ENCODE assay signal across 8 mouse cellular contexts in genomic region chr2:45116531-45117024, GRCm38 (mm10). TPM values are rescaled to one million over a fixed set of nuclear protein-coding genes. Genes with fewer than 3 reads are reported as not detected.
DNase-seq lines count a peak whose midpoint lies in the region; ATAC-seq and TF ChIP-seq lines count a peak whose summit lies in the region.

No protein-coding gene starts in this region.

- no peak for TF ChIP-seq CTCF in MEL (IDR thresholded peaks at IDR 0.05 in 2 of 3, conservative IDR thresholded peaks at IDR 0.05 in 1 of 3; ENCODE audit: control insufficient read depth in 1 of 3, insufficient read depth in 1 of 3, low read depth in 2 of 3, low read length in 3 of 3, poor library complexity in 1 of 3, severe bottlenecking in 1 of 3)
- no peak for TF ChIP-seq CTCF in liver, adult 2 months (IDR thresholded peaks at IDR 0.05; ENCODE audit: low read depth, low read length)

- no peak for ATAC-seq in embryonic facial prominence, embryonic 13.5 days (ENCODE audit: insufficient number of reproducible peaks, insufficient read depth, low FRiP score, low TSS enrichment, low read depth)
- ATAC-seq in hindbrain, embryonic 13.5 days (ENCODE audit: low FRiP score), result peak; percentile 25
- ATAC-seq in stomach, embryonic 15.5 days (ENCODE audit: insufficient read depth, low FRiP score, low read depth), result no peak

- peaks cover 11% of the 10 kb centered on the region for H3K79me2 ChIP-seq in MEL (ENCODE audit: control insufficient read depth, insufficient read depth, low read length, poor library complexity)
- H3K79me2 ChIP-seq in liver, adult 2 months (ENCODE audit: control insufficient read depth, insufficient read depth, low read length), result no peaks in the 10 kb centered on the region

- TF ChIP-seq EP300 in MEL (IDR thresholded peaks at IDR 0.05; ENCODE audit: low read depth in 1 of 2, low read length in 2 of 2), result no peak

- peak overlapping the region; percentile 76 for H3K4me2 ChIP-seq in embryonic facial prominence, embryonic 13.5 days
- H3K4me2 ChIP-seq in hindbrain, embryonic 13.5 days, result peak overlapping the region; percentile 81
- H3K4me2 ChIP-seq in stomach, embryonic 15.5 days, result peak overlapping the region; percentile 78

- peak overlapping the region; percentile 89 to 94 for H3K4me3 ChIP-seq in MEL (ENCODE audit: control insufficient read depth in 1 of 2, insufficient read depth in 1 of 2, low read depth in 2 of 2, low read length in 2 of 2)
- peak overlapping the region; percentile 56 for H3K4me3 ChIP-seq in embryonic facial prominence, embryonic 13.5 days
- H3K4me3 ChIP-seq in hindbrain, embryonic 13.5 days, result peak overlapping the region; percentile 58
- H3K4me3 ChIP-seq in liver, adult 2 months (ENCODE audit: insufficient read depth, low read depth, low read length), result peak overlapping the region; percentile 52
- H3K4me3 ChIP-seq in stomach, embryonic 15.5 days (replicated peaks), result peak overlapping the region; percentile 55

- TF ChIP-seq RAD21 in MEL (IDR thresholded peaks at IDR 0.05; ENCODE audit: low read depth, low read length), result no peak; the same call in 1 of the 2 replicates

- peak overlapping the region; percentile 82 for H3K9ac ChIP-seq in MEL (ENCODE audit: control insufficient read depth, low read depth, low read length, poor library complexity, severe bottlenecking)
- peak overlapping the region; percentile 75 for H3K9ac ChIP-seq in embryonic facial prominence, embryonic 13.5 days
- H3K9ac ChIP-seq in hindbrain, embryonic 13.5 days, result peak overlapping the region; percentile 75
- peak overlapping the region; percentile 70 for H3K9ac ChIP-seq in liver, adult 2 months (ENCODE audit: low read depth, low read length)
- peak overlapping the region; percentile 44; the same call in 1 of the 2 replicates for H3K9ac ChIP-seq in stomach, embryonic 15.5 days

- no peak for TF ChIP-seq POLR2A in MEL (IDR thresholded peaks at IDR 0.05; ENCODE audit: control insufficient read depth in 1 of 2, insufficient read depth in 1 of 2, low read depth in 1 of 2, low read length in 2 of 2, poor library complexity in 1 of 2)
- TF ChIP-seq POLR2A in liver, adult 2 months (IDR thresholded peaks at IDR 0.05; ENCODE audit: extremely low read depth, insufficient read depth, low read length), result no peak

- DNase-seq in left cerebral cortex, postnatal 25 days (ENCODE audit: low spot score in 2 of 2), result peak; percentile 39 to 60
- DNase-seq in left cerebral cortex, adult 18-20 months (ENCODE audit: low spot score in 2 of 2), result no peak
- peak; percentile 44 for DNase-seq in MEL (ENCODE audit: low read depth, low spot score)
- no peak for DNase-seq in liver, adult 2 months (ENCODE audit: extremely low read depth, low read depth, low spot score)
- DNase-seq in spleen, adult 18-20 months, result no peak

- H3K4me1 ChIP-seq in MEL (ENCODE audit: control insufficient read depth in 1 of 2, insufficient read depth in 2 of 2, low read length in 2 of 2), result peaks cover 2 to 3% of the 10 kb centered on the region in 2 experiments; a peak in 2 of 4 replicates
- peaks cover 12% of the 10 kb centered on the region for H3K4me1 ChIP-seq in embryonic facial prominence, embryonic 13.5 days
- H3K4me1 ChIP-seq in hindbrain, embryonic 13.5 days (replicated peaks), result peaks cover 31% of the 10 kb centered on the region
- no peaks in the 10 kb centered on the region for H3K4me1 ChIP-seq in liver, adult 2 months (ENCODE audit: control insufficient read depth, insufficient read depth, low read length)
- no peaks in the 10 kb centered on the region for H3K4me1 ChIP-seq in stomach, embryonic 15.5 days

- H3K9me3 ChIP-seq in MEL (replicated peaks; ENCODE audit: insufficient read depth, low read length), result no peaks in the 10 kb centered on the region
- H3K9me3 ChIP-seq in embryonic facial prominence, embryonic 13.5 days, result 0 out of 2 replicates have a peak, but pooled peaks cover 2% of the 10 kb centered on the region
- H3K9me3 ChIP-seq in hindbrain, embryonic 13.5 days, result no peaks in the 10 kb centered on the region
- H3K9me3 ChIP-seq in stomach, embryonic 15.5 days, result no peaks in the 10 kb centered on the region

- peak overlapping the region; percentile 37 for H3K27ac ChIP-seq in MEL (ENCODE audit: control insufficient read depth, low read depth, low read length)
- H3K27ac ChIP-seq in embryonic facial prominence, embryonic 13.5 days, result peak overlapping the region; percentile 92
- peak overlapping the region; percentile 88 for H3K27ac ChIP-seq in hindbrain, embryonic 13.5 days
- peak overlapping the region; percentile 64 for H3K27ac ChIP-seq in liver, adult 2 months (replicated peaks; ENCODE audit: insufficient read depth, low read depth, low read length)
- H3K27ac ChIP-seq in stomach, embryonic 15.5 days, result peak overlapping the region; percentile 90

- intact Hi-C loops in left cerebral cortex, postnatal 25 days (cut with DNase I), result loop anchor here (2.0 to 10.0 kb wide), 6 partner anchors 291 to 1328 kb away; no protein-coding TSS in a partner anchor

- under 1% methylated on average over 25 of the region's 25 CpGs for WGBS in embryonic facial prominence, embryonic 13.5 days
- WGBS in hindbrain, embryonic 13.5 days, result under 1% methylated on average over 25 of the region's 25 CpGs
- WGBS in liver, adult 2 months, result 1% methylated on average over 25 of the region's 25 CpGs
- under 1% methylated on average over 25 of the region's 25 CpGs for WGBS in stomach, embryonic 15.5 days

- H3K27me3 ChIP-seq in MEL (ENCODE audit: control insufficient read depth in 1 of 2, insufficient read depth in 2 of 2, low read length in 2 of 2), result no peaks in the 10 kb centered on the region
- H3K27me3 ChIP-seq in embryonic facial prominence, embryonic 13.5 days, result peaks cover 25% of the 10 kb centered on the region
- H3K27me3 ChIP-seq in hindbrain, embryonic 13.5 days, result no peaks in the 10 kb centered on the region
- peaks cover 3% of the 10 kb centered on the region; the same call in 1 of the 2 replicates for H3K27me3 ChIP-seq in liver, adult 2 months (ENCODE audit: control insufficient read depth, insufficient read depth, low read length)
- 0 out of 2 replicates have a peak, but pooled peaks cover 3% of the 10 kb centered on the region for H3K27me3 ChIP-seq in stomach, embryonic 15.5 days (replicated peaks)

- H3K36me3 ChIP-seq in MEL (ENCODE audit: control insufficient read depth in 1 of 2, insufficient read depth in 2 of 2, low read length in 2 of 2), result peaks cover 0 to 2% of the 10 kb centered on the region in 2 experiments; a peak in 2 of 4 replicates
- H3K36me3 ChIP-seq in embryonic facial prominence, embryonic 13.5 days, result no peaks in the 10 kb centered on the region
- no peaks in the 10 kb centered on the region for H3K36me3 ChIP-seq in hindbrain, embryonic 13.5 days
- no peaks in the 10 kb centered on the region for H3K36me3 ChIP-seq in liver, adult 2 months (ENCODE audit: control insufficient read depth, insufficient read depth, low read length)
- H3K36me3 ChIP-seq in stomach, embryonic 15.5 days, result no peaks in the 10 kb centered on the region

TF ChIP-seq in MEL, 35 proteins besides CTCF, POLR2A, EP300 and RAD21:
- TF ChIP-seq SIN3A (IDR thresholded peaks at IDR 0.05; ENCODE audit: low read length), result no peak
- TF ChIP-seq ZNF384 (IDR thresholded peaks at IDR 0.05; ENCODE audit: low read depth, low read length), result 0 out of 2 replicates have a peak, but pooled peaks have one; percentile 43
- TF ChIP-seq GABPA (IDR thresholded peaks at IDR 0.05; ENCODE audit: low read depth, low read length), result no peak
- 0 out of 2 replicates have a peak, but pooled peaks have one; percentile 15 for TF ChIP-seq MXI1 (IDR thresholded peaks at IDR 0.05; ENCODE audit: low read depth, low read length)
- TF ChIP-seq MAZ (IDR thresholded peaks at IDR 0.05; ENCODE audit: low read depth, low read length), result no peak
- no peak for TF ChIP-seq MAX (IDR thresholded peaks at IDR 0.05; ENCODE audit: low read length)
- no peak for TF ChIP-seq ZC3H11A (IDR thresholded peaks at IDR 0.05; ENCODE audit: low read depth, low read length)
- TF ChIP-seq GATA1 (IDR thresholded peaks at IDR 0.05; ENCODE audit: low read depth, low read length), result no peak
- peak; percentile 60; the same call in 1 of the 2 replicates for TF ChIP-seq BHLHE40 (IDR thresholded peaks at IDR 0.05; ENCODE audit: borderline replicate concordance, low read depth, low read length)
- no peak for TF ChIP-seq ELF1 (IDR thresholded peaks at IDR 0.05; ENCODE audit: low read depth, low read length)
- TF ChIP-seq SMC3 (IDR thresholded peaks at IDR 0.05; ENCODE audit: low read depth, low read length), result no peak

RNA-seq across cellular contexts. Expression of gene Zeb2, which starts 0.6 kb away (rescaled TPM):
- 100 to 1,000 TPM; 184 TPM for total RNA-seq in left cerebral cortex, postnatal 25 days (2021)
- total RNA-seq in left cerebral cortex, adult 18-20 months (2021), result 100 to 1,000 TPM; 141 to 180 TPM
- total RNA-seq in MEL (2012; rRNA removed), result 12.9 and 14.8 TPM in 2 replicates
- polyA plus RNA-seq in MEL (2012; ENCODE audit: insufficient read depth in 1 of 2, insufficient read length in 2 of 2, low read depth in 1 of 2, low replicate concordance in 2 of 2, missing spikeins in 1 of 2), result 10 to 100 TPM in 1 of 2 experiments, not detected in 1; 12.8 TPM
- polyA plus RNA-seq in embryonic facial prominence, embryonic 13.5 days (2015; fragmentation: Nextera tagmentation; extraction: Ambion mirVana), result 85.7 and 96.4 TPM in 2 replicates
- polyA plus RNA-seq in hindbrain, embryonic 13.5 days (2015; fragmentation: Nextera tagmentation; extraction: Ambion mirVana), result 50.4 and 57.4 TPM in 2 replicates
- 15.5 and 16.8 TPM in 2 replicates for total RNA-seq in liver, adult 2 months (2014; rRNA removed)
- 1.7 and 4.9 TPM in 2 replicates for polyA plus RNA-seq in liver, adult 2 months (2012; rRNA removed)
- polyA plus RNA-seq in stomach, embryonic 15.5 days (2015; fragmentation: Nextera tagmentation; extraction: Ambion mirVana), result 46.5 and 49.9 TPM in 2 replicates

Comparison
In these comparisons a context has a peak if more than half of its experiments do, and no peak if none do; other contexts are left out.
1. DNase-seq: peak in left cerebral cortex, postnatal 25 days (2 of 2) and MEL (single experiment); none in left cerebral cortex, adult 18-20 months (0 of 2), liver, adult 2 months (single experiment) and spleen, adult 18-20 months (0 of 2).
2. H3K27ac ChIP-seq: peak in every context shown above with its lines; median percentile 92 in embryonic facial prominence, embryonic 13.5 days; 90 in stomach, embryonic 15.5 days; 88 in hindbrain, embryonic 13.5 days; 64 in liver, adult 2 months; 37 in MEL.
3. Peak in every context shown above with its lines, with median percentiles within 50 percentile points of each other: H3K4me3 ChIP-seq, H3K9ac ChIP-seq and H3K4me2 ChIP-seq.